Mouse (Mus musculus) C2C12 (cell line): ENCODE data around the gene 4930522H14Rik.

Experiments
- CEBPB ChIP-seq: IDR thresholded peaks from one replicate; pipeline ENCODE4 v1.6.1; 2011; ENCODE audit warnings: low read depth, mild to moderate bottlenecking, control low read depth, moderate library complexity
- CTCF ChIP-seq: IDR thresholded peaks from one replicate; pipeline ENCODE4 v1.5.1; 2011; ENCODE audit not compliant: control insufficient read depth, insufficient read depth, insufficient read length
- MYOD1 ChIP-seq: IDR thresholded peaks from one replicate; pipeline ENCODE4 v1.6.1; 2011; ENCODE audit warnings: low read depth; ENCODE audit not compliant: control insufficient read depth, insufficient read length
- MYOG ChIP-seq: IDR thresholded peaks from one replicate; pipeline ENCODE4 v1.6.1; 2011; ENCODE audit not compliant: control insufficient read depth, insufficient read length; ENCODE audit errors: extremely low read depth
- USF1 ChIP-seq: IDR thresholded peaks from one replicate; pipeline ENCODE4 v1.6.1; 2011; ENCODE audit warnings: low read depth, mild to moderate bottlenecking, control low read depth, moderate library complexity

DNA sequence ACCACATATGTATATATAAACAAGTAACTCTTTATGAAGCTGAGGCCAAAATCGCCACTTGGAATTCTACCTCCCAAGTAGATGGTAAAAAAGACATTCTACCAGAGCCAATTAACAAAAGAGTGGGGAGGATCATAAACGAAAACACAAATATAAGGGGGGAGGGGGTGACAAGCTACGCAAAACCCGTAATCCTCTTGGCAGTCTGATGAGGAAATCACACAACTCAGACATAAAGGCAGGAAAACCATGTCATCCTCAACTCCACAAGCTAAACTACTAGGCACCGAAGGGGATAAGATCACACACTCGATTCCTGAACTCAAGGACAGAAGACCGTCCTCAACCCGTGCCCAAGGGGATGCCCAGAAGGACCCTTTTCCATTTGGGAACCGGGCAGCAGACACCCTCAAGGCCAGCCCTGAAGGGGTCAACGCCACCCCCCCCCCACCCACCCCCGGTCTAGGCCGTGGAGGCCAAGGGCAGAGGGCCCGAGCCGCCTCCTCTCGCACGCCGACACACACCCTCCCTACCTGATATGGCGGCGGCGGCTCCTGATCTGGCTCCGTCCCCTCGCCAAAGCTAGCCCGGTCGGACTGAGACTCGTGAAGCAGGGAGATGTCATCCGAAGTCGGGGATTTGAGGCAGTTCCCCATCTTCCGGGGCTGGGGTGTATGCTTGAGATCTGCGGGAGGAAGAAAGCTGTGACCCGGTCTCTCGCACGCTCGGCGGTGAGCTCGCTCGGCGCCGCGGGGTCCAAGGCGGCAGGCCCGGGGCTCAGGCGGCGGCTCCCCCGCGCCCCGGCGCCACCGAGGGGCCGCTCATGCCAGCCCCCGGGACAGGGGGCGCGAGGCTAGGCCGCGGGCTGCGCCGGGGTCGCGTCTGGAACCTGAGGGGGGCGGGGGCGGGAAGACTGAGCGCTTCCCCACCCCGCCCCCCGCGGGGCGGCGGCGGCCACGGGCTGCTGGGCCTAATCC lies 55.2 kb downstream of the 4930522H14Rik start:
- TF ChIP-seq USF1 (no peak), MYOG (no peak), CEBPB (no peak), CTCF (no peak), MYOD1 (no peak)
